Mouse (Mus musculus) thymus, adult 2 months (tissue): ENCODE results near the gene Terf2.

Source experiments
- CTCF ChIP-seq: fragments of 200-500 bp; IDR thresholded peaks from 2 replicates; pipeline ENCODE4 v1.5.1; 2012; ENCODE audit warnings: mild to moderate bottlenecking, control low read depth, low read length, moderate library complexity, borderline replicate concordance; ENCODE audit not compliant: control insufficient read depth, poor library complexity, insufficient read depth; ENCODE audit errors: extremely low read depth
- POLR2A ChIP-seq: fragments of 200-500 bp; IDR thresholded peaks from 2 replicates; pipeline ENCODE4 v1.6.1; 2012; ENCODE audit warnings: mild to moderate bottlenecking, low read length, control low read depth, moderate library complexity; ENCODE audit not compliant: control insufficient read depth, poor library complexity, insufficient read depth; ENCODE audit errors: extremely low read depth

GRCm38 (mm10) chr8:107035641-107036040, 60.7 kb downstream of the Terf2 start:
- TF ChIP-seq CTCF (no peak), POLR2A (no peak)
